Mouse (Mus musculus) limb, embryonic 13.5 days (tissue): ENCODE results near the gene Wbp1l. TPM values are rescaled to one million over a fixed set of nuclear protein-coding genes. Genes with fewer than 3 reads are reported as not detected.

Experiments
- ATAC-seq: fragments of 200-750 bp; cut with Nextera tagmentation; 2 replicates; pipeline ENCODE4 v1.8.0; 2017; ENCODE audit warnings: low read depth, moderate number of reproducible peaks, moderate TSS enrichment; ENCODE audit not compliant: low FRiP score
- H3K27ac ChIP-seq: fragments of 300-500 bp; sonication (generic); 2 replicates; pipeline ENCODE4 v1.5.1; 2015; ENCODE audit warnings: inconsistent platforms, mild to moderate bottlenecking, moderate library complexity
- H3K27me3 ChIP-seq: fragments of 300-500 bp; sonication (generic); 2 replicates; pipeline ENCODE4 v1.6.1; 2015; ENCODE audit warnings: mild to moderate bottlenecking, inconsistent platforms
- H3K36me3 ChIP-seq: fragments of 300-500 bp; sonication (generic); 2 replicates; pipeline ENCODE4 v1.6.1; 2015; ENCODE audit warnings: inconsistent platforms, mild to moderate bottlenecking, moderate library complexity
- H3K4me1 ChIP-seq: fragments of 300-500 bp; sonication (generic); 2 replicates; pipeline ENCODE4 v1.6.1; 2015; ENCODE audit warnings: inconsistent platforms
- H3K4me2 ChIP-seq: fragments of 300-500 bp; sonication (generic); replicated peaks from 2 replicates; pipeline ENCODE4 v1.6.1; 2015; ENCODE audit warnings: inconsistent platforms, mild to moderate bottlenecking, moderate library complexity
- H3K4me3 ChIP-seq: fragments of 300-500 bp; sonication (generic); 2 replicates; pipeline ENCODE4 v1.5.1; 2015; ENCODE audit warnings: moderate library complexity, mild to moderate bottlenecking, inconsistent platforms
- H3K9ac ChIP-seq: fragments of 300-500 bp; sonication (generic); 2 replicates; pipeline ENCODE4 v1.6.1; 2015; ENCODE audit warnings: mild to moderate bottlenecking, inconsistent platforms
- H3K9me3 ChIP-seq: fragments of 300-500 bp; sonication (generic); 2 replicates; pipeline ENCODE4 v1.6.1; 2016; ENCODE audit warnings: inconsistent platforms
- WGBS: fragments of 180-500 bp; shearing (Covaris S2); methylation state at CpG from one replicate; pipeline ENCODE4 v1.1.7; 2015; 5-methylcytosine and 5-hydroxymethylcytosine counted together
- polyA plus RNA-seq: library from polyadenylated mRNA; unstranded; fragments of >200 nt; fragmentation: Nextera tagmentation; extraction: Ambion mirVana; gene quantifications from 2 replicates; pipeline ENCODE4 v1.2.1, GENCODE M21; 2015

Wbp1l gene
- polyA plus RNA-seq, 1 experiment from 2014 or later: 49.9 TPM

- Histone ChIP-seq H3K27me3 (no peaks in the 10 kb centered on the region), H3K9ac (peak overlapping the region; percentile 45; the same call in 1 of the 2 replicates), H3K36me3 (peaks cover 41% of the 10 kb centered on the region), H3K4me3 (no peak overlapping the region), H3K4me2 (peak overlapping the region; percentile 31), H3K27ac (peak overlapping the region; percentile 82), H3K4me1 (peaks cover 91% of the 10 kb centered on the region), H3K9me3 (no peaks in the 10 kb centered on the region)
- WGBS: 46% methylated on average over 19 of the region's 19 CpGs
- no peak for ATAC-seq
These were observed 42.7 kb downstream of the Wbp1l start for GRCm38 (mm10) chr19:46641420-46642085.

- no peak for ATAC-seq
- H3K4me2 ChIP-seq: peak overlapping the region; percentile 31
- H3K4me3 ChIP-seq: no peak overlapping the region
- no peaks in the 10 kb centered on the region for H3K9me3 ChIP-seq
- no peaks in the 10 kb centered on the region for H3K27me3 ChIP-seq
- 44% methylated on average over 22 of the region's 22 CpGs for WGBS
- H3K27ac ChIP-seq: peak overlapping the region; percentile 82
- H3K36me3 ChIP-seq: peaks cover 45% of the 10 kb centered on the region
- peaks cover 91% of the 10 kb centered on the region for H3K4me1 ChIP-seq
- H3K9ac ChIP-seq: peak overlapping the region; percentile 50; the same call in 1 of the 2 replicates
These were observed 43.4 kb downstream of the Wbp1l start for GRCm38 (mm10) chr19:46642136-46642753.

GRCm38 (mm10) chr19:46643236-46643635 is 44.4 kb downstream of the Wbp1l start:
- Histone ChIP-seq H3K27me3 (no peaks in the 10 kb centered on the region), H3K27ac (peak overlapping the region; percentile 28; the same call in 1 of the 2 replicates), H3K4me2 (no peak overlapping the region), H3K9ac (no peak overlapping the region), H3K4me1 (peaks cover 90% of the 10 kb centered on the region), H3K36me3 (peaks cover 46% of the 10 kb centered on the region), H3K9me3 (no peaks in the 10 kb centered on the region), H3K4me3 (no peak overlapping the region)
- ATAC-seq: no peak
- 73% methylated on average over 5 of the region's 5 CpGs for WGBS

- Histone ChIP-seq H3K9ac (peak overlapping the region; percentile 25; the same call in 1 of the 2 replicates), H3K9me3 (no peaks in the 10 kb centered on the region), H3K36me3 (peaks cover 51% of the 10 kb centered on the region), H3K27ac (peak overlapping the region; percentile 76), H3K4me2 (no peak overlapping the region), H3K27me3 (no peaks in the 10 kb centered on the region), H3K4me1 (peaks cover 80% of the 10 kb centered on the region), H3K4me3 (no peak overlapping the region)
- ATAC-seq: no peak
- WGBS: 87% methylated on average over 10 of the region's 10 CpGs
These were observed 45.5 kb downstream of the Wbp1l start for GRCm38 (mm10) chr19:46644343-46644792.

GRCm38 (mm10) chr19:46644793-46645602 is 46.1 kb downstream of the Wbp1l start:
- no peak overlapping the region; the same call in 1 of the 2 replicates for H3K4me2 ChIP-seq
- ATAC-seq: peak; percentile 25; the same call in 1 of the 2 replicates
- H3K9ac ChIP-seq: 0 out of 2 replicates have a peak overlapping the region, but pooled peaks have one; percentile 25
- H3K27me3 ChIP-seq: no peaks in the 10 kb centered on the region
- 51% methylated on average over 12 of the region's 12 CpGs for WGBS
- H3K4me1 ChIP-seq: peaks cover 77% of the 10 kb centered on the region
- peak overlapping the region; percentile 76 for H3K27ac ChIP-seq
- no peaks in the 10 kb centered on the region for H3K9me3 ChIP-seq
- no peak overlapping the region for H3K4me3 ChIP-seq
- peaks cover 51% of the 10 kb centered on the region for H3K36me3 ChIP-seq

- Histone ChIP-seq H3K9me3 (no peaks in the 10 kb centered on the region), H3K27ac (peak overlapping the region; percentile 76; the same call in 1 of the 2 replicates), H3K4me1 (peaks cover 74% of the 10 kb centered on the region), H3K36me3 (peaks cover 46% of the 10 kb centered on the region), H3K9ac (no peak overlapping the region), H3K4me3 (no peak overlapping the region), H3K4me2 (no peak overlapping the region), H3K27me3 (no peaks in the 10 kb centered on the region)
- 73% methylated on average over 12 of the region's 12 CpGs for WGBS
- ATAC-seq: no peak
These were observed 47.2 kb downstream of the Wbp1l start for GRCm38 (mm10) chr19:46646041-46646481.

- no peaks in the 10 kb centered on the region for H3K27me3 ChIP-seq
- no peak for ATAC-seq
- no peaks in the 10 kb centered on the region for H3K9me3 ChIP-seq
- H3K9ac ChIP-seq: no peak overlapping the region
- H3K4me1 ChIP-seq: peaks cover 62% of the 10 kb centered on the region
- no peak overlapping the region for H3K4me2 ChIP-seq
- no peak overlapping the region for H3K4me3 ChIP-seq
- H3K27ac ChIP-seq: no peak overlapping the region
- whole genome bisulfite sequencing: 71% methylated on average over 3 of the region's 3 CpGs
- peaks cover 51% of the 10 kb centered on the region for H3K36me3 ChIP-seq
These were observed 48.4 kb downstream of the Wbp1l start for GRCm38 (mm10) chr19:46647254-46647653.

- Histone ChIP-seq H3K9ac (no peak overlapping the region), H3K4me3 (no peak overlapping the region), H3K9me3 (no peaks in the 10 kb centered on the region), H3K4me1 (peaks cover 56% of the 10 kb centered on the region), H3K36me3 (peaks cover 55% of the 10 kb centered on the region), H3K27ac (no peak overlapping the region), H3K4me2 (no peak overlapping the region), H3K27me3 (no peaks in the 10 kb centered on the region)
- no peak for ATAC-seq
- 82% methylated on average over 8 of the region's 8 CpGs for WGBS
These were observed 49.0 kb downstream of the Wbp1l start for GRCm38 (mm10) chr19:46647850-46648249.

GRCm38 (mm10) chr19:46648565-46648964 is 49.7 kb downstream of the Wbp1l start:
- Histone ChIP-seq H3K36me3 (peaks cover 63% of the 10 kb centered on the region), H3K27me3 (no peaks in the 10 kb centered on the region), H3K4me3 (no peak overlapping the region), H3K4me1 (peaks cover 49% of the 10 kb centered on the region), H3K9ac (no peak overlapping the region), H3K9me3 (no peaks in the 10 kb centered on the region), H3K27ac (no peak overlapping the region), H3K4me2 (no peak overlapping the region)
- no peak for ATAC-seq
- WGBS: 94% methylated on average over 14 of the region's 14 CpGs

- no peak overlapping the region for H3K9ac ChIP-seq
- ATAC-seq: no peak
- 83% methylated on average over 5 of the region's 5 CpGs for WGBS
- H3K27me3 ChIP-seq: no peaks in the 10 kb centered on the region
- H3K27ac ChIP-seq: no peak overlapping the region
- no peak overlapping the region for H3K4me3 ChIP-seq
- H3K9me3 ChIP-seq: no peaks in the 10 kb centered on the region
- peaks cover 9% of the 10 kb centered on the region for H3K4me1 ChIP-seq
- H3K36me3 ChIP-seq: peaks cover 73% of the 10 kb centered on the region
- no peak overlapping the region for H3K4me2 ChIP-seq
These were observed 54.3 kb downstream of the Wbp1l start for GRCm38 (mm10) chr19:46653188-46653587.

GRCm38 (mm10) chr19:46653616-46654235 is 54.8 kb downstream of the Wbp1l start:
- Histone ChIP-seq H3K9me3 (no peaks in the 10 kb centered on the region), H3K27me3 (no peaks in the 10 kb centered on the region), H3K4me1 (peaks cover 9% of the 10 kb centered on the region), H3K4me2 (no peak overlapping the region), H3K9ac (no peak overlapping the region), H3K36me3 (peaks cover 71% of the 10 kb centered on the region), H3K4me3 (no peak overlapping the region), H3K27ac (no peak overlapping the region)
- no peak for ATAC-seq
- WGBS: 89% methylated on average over 14 of the region's 14 CpGs
